ENCODE assay signal across 11 mouse cellular contexts in the genomic region with DNA sequence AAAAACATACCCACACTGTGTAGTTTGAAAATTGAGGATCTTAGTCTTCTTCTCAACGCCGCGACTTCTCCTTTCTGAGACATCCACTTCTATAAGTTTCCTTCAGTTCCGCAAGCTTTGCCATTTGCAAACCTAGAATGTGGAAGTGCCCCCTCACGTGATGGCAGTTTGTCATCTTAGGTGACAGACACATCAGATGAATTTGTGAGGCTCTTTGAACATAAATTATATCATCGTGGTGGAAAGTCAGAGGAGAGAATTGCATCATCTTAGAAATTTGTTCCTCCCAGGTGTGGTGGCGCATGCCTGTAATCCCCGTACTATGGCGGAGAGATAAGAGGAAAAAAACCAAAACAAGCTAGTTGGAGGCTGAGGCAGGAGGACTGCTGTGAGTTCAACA. TPM values are rescaled to one million over a fixed set of nuclear protein-coding genes. Genes with fewer than 3 reads are reported as not detected.
DNase-seq lines count a peak whose midpoint lies in the region; ATAC-seq lines count a peak whose summit lies in the region.
"Had no signal": no experiment of that assay in that cellular context is flagged by ENCODE, and none has a peak within 500 bp of the region (broad histone marks: within the 10 kb centered on the region; RNA-seq: fewer than 3 reads in every experiment).

No protein-coding gene starts in this region.

- no peak for ATAC-seq in liver, embryonic 12.5 days
- ATAC-seq in frontal cortex, adult (ENCODE audit: low TSS enrichment), result no peak
- ATAC-seq: Patski had no signal

- peak; percentile 17 for DNase-seq in liver
- DNase-seq in lung, postnatal 36 days, result peak; percentile 82
- peak; percentile 95 for DNase-seq in splenic B cell, adult 2 months (ENCODE audit: low read depth, low spot score)
- no peak for DNase-seq in kidney, adult 18-20 months
- DNase-seq: thymus, postnatal 25 days had no signal

- H3K4me2 ChIP-seq in liver, embryonic 12.5 days, result no peak overlapping the region
- H3K4me2 ChIP-seq: embryonic facial prominence, embryonic 15.5 days; limb, embryonic 13.5 days had no signal

- H3K27ac ChIP-seq in liver, embryonic 12.5 days, result no peak overlapping the region
- peak overlapping the region; percentile 77 for H3K27ac ChIP-seq in brown adipose tissue, adult 24 weeks (replicated peaks; ENCODE audit: low read depth, low read length)
- H3K27ac ChIP-seq: embryonic facial prominence, embryonic 15.5 days; limb, embryonic 13.5 days had no signal

- WGBS in liver, embryonic 12.5 days (ENCODE audit: insufficient replicate concordance), result 40% methylated on average over 9 of the region's 9 CpGs

- H3K4me3 ChIP-seq in liver, embryonic 12.5 days, result no peak overlapping the region
- no peak overlapping the region for H3K4me3 ChIP-seq in brown adipose tissue, adult 24 weeks (ENCODE audit: insufficient read depth, low read depth, low read length)
- H3K4me3 ChIP-seq: embryonic facial prominence, embryonic 15.5 days; limb, embryonic 13.5 days had no signal

- H3K4me1 ChIP-seq in liver, embryonic 12.5 days, result peaks cover 12% of the 10 kb centered on the region; the same call in 1 of the 2 replicates
- no peaks in the 10 kb centered on the region for H3K4me1 ChIP-seq in brown adipose tissue, adult 24 weeks (ENCODE audit: control insufficient read depth, insufficient read depth, insufficient read length, low read length)
- H3K4me1 ChIP-seq: embryonic facial prominence, embryonic 15.5 days; limb, embryonic 13.5 days had no signal

- H3K9ac ChIP-seq in liver, embryonic 12.5 days, result no peak overlapping the region
- H3K9ac ChIP-seq: embryonic facial prominence, embryonic 15.5 days; limb, embryonic 13.5 days had no signal

- H3K9me3 ChIP-seq in liver, embryonic 12.5 days (replicated peaks), result no peaks in the 10 kb centered on the region
- H3K9me3 ChIP-seq: embryonic facial prominence, embryonic 15.5 days; limb, embryonic 13.5 days had no signal

- no peaks in the 10 kb centered on the region for H3K36me3 ChIP-seq in liver, embryonic 12.5 days
- no peaks in the 10 kb centered on the region for H3K36me3 ChIP-seq in splenic B cell, adult 2 months (ENCODE audit: control insufficient read depth, insufficient read depth, low read length, poor library complexity, severe bottlenecking)
- H3K36me3 ChIP-seq: embryonic facial prominence, embryonic 15.5 days; limb, embryonic 13.5 days had no signal

- H3K27me3 ChIP-seq in liver, embryonic 12.5 days (replicated peaks), result no peaks in the 10 kb centered on the region
- H3K27me3 ChIP-seq in splenic B cell, adult 2 months (ENCODE audit: control insufficient read depth, insufficient read depth, low read length, poor library complexity, severe bottlenecking), result no peaks in the 10 kb centered on the region
- H3K27me3 ChIP-seq: embryonic facial prominence, embryonic 15.5 days; limb, embryonic 13.5 days; Patski had no signal

RNA-seq across cellular contexts. Expression of a gene that starts 29.1 kb away (rescaled TPM):
- 0.77 and 0.94 TPM in 2 replicates for polyA plus RNA-seq in liver, embryonic 12.5 days (2016; fragmentation: Nextera tagmentation; extraction: Ambion mirVana)
- 1.0 and 3.6 TPM in 2 replicates for polyA plus RNA-seq in brown adipose tissue, adult 24 weeks (2012; ENCODE audit: insufficient read depth, insufficient read length, missing spikeins)
- polyA plus RNA-seq: Patski had no signal

RNA-seq across cellular contexts. Expression of a gene that starts 45.8 kb away (rescaled TPM):
- 21.1 and 25.6 TPM in 2 replicates for polyA plus RNA-seq in liver, embryonic 12.5 days (2016; fragmentation: Nextera tagmentation; extraction: Ambion mirVana)
- 13.8 and 20.5 TPM in 2 replicates for polyA plus RNA-seq in brown adipose tissue, adult 24 weeks (2012; ENCODE audit: insufficient read depth, insufficient read length, missing spikeins)

RNA-seq across cellular contexts. Expression of a gene that starts 57.6 kb away (rescaled TPM):
- 143 and 148 TPM in 2 replicates for polyA plus RNA-seq in liver, embryonic 12.5 days (2016; fragmentation: Nextera tagmentation; extraction: Ambion mirVana)
- polyA plus RNA-seq in brown adipose tissue, adult 24 weeks (2012; ENCODE audit: insufficient read depth, insufficient read length, missing spikeins), result 62.3 and 81.0 TPM in 2 replicates

RNA-seq across cellular contexts. Expression of a gene that starts 59.5 kb away (rescaled TPM):
- polyA plus RNA-seq in liver, embryonic 12.5 days (2016; fragmentation: Nextera tagmentation; extraction: Ambion mirVana), result 2,000 and 2,061 TPM in 2 replicates
- polyA plus RNA-seq in brown adipose tissue, adult 24 weeks (2012; ENCODE audit: insufficient read depth, insufficient read length, missing spikeins), result 42.9 and 57.3 TPM in 2 replicates
